Mouse (Mus musculus) testis, postnatal 14 days (tissue): ENCODE data around the gene Tspan9.
A peak's percentile ranks its signal among the peaks of the same experiment; 100 is the strongest.

Experiments used
- DNase-seq: peaks from one replicate; pipeline ENCODE4 v3.0.0; 2021; ENCODE audit warnings: low spot score

Tspan9 gene

GRCm38 (mm10) chr6:127980381-127981045 is 162.9 kb downstream of the Tspan9 start:
- DNase-seq: no peak

- DNase-seq: no peak
Observed at GRCm38 (mm10) chr6:127979831-127980230, 163.6 kb downstream of the Tspan9 start.

- no peak for DNase-seq
Observed at GRCm38 (mm10) chr6:127978941-127979340, 164.5 kb downstream of the Tspan9 start.

GRCm38 (mm10) chr6:127976695-127977094 is 166.7 kb downstream of the Tspan9 start:
- no peak for DNase-seq

GRCm38 (mm10) chr6:127974000-127974399 is 169.4 kb downstream of the Tspan9 start:
- DNase-seq: no peak

- DNase-seq: no peak
Observed at GRCm38 (mm10) chr6:127973553-127973952, 169.8 kb downstream of the Tspan9 start.

GRCm38 (mm10) chr6:127971931-127972330 is 171.5 kb downstream of the Tspan9 start:
- DNase-seq: no peak

GRCm38 (mm10) chr6:127970848-127971247 is 172.5 kb downstream of the Tspan9 start:
- DNase-seq: no peak

GRCm38 (mm10) chr6:127970120-127970519 is 173.3 kb downstream of the Tspan9 start:
- DNase-seq: peak; percentile 62

- no peak for DNase-seq
Observed at GRCm38 (mm10) chr6:127969709-127970108, 173.7 kb downstream of the Tspan9 start.

GRCm38 (mm10) chr6:127965497-127965896 is 177.9 kb downstream of the Tspan9 start:
- DNase-seq: no peak

- no peak for DNase-seq
Observed at GRCm38 (mm10) chr6:127960203-127960602, 183.2 kb downstream of the Tspan9 start.

GRCm38 (mm10) chr6:127956172-127956571 is 187.2 kb downstream of the Tspan9 start:
- no peak for DNase-seq

- DNase-seq: no peak
Observed at GRCm38 (mm10) chr6:127953071-127953470, 190.3 kb downstream of the Tspan9 start.

- no peak for DNase-seq
Observed at GRCm38 (mm10) chr6:127949885-127950284, 193.5 kb downstream of the Tspan9 start.

GRCm38 (mm10) chr6:127948656-127949055 is 194.7 kb downstream of the Tspan9 start:
- DNase-seq: no peak

- DNase-seq: peak; percentile 49
Observed at GRCm38 (mm10) chr6:127945725-127946124, 197.7 kb downstream of the Tspan9 start.

GRCm38 (mm10) chr6:127942421-127942820 is 201.0 kb downstream of the Tspan9 start:
- DNase-seq: no peak

GRCm38 (mm10) chr6:127935105-127935504 is 208.3 kb downstream of the Tspan9 start:
- DNase-seq: no peak

GRCm38 (mm10) chr6:127933841-127934240 is 209.6 kb downstream of the Tspan9 start:
- DNase-seq: no peak

GRCm38 (mm10) chr6:127932697-127933096 is 210.7 kb downstream of the Tspan9 start:
- peak; percentile 25 for DNase-seq

GRCm38 (mm10) chr6:127928682-127929081 is 214.7 kb downstream of the Tspan9 start:
- no peak for DNase-seq

GRCm38 (mm10) chr6:127925915-127926314 is 217.5 kb downstream of the Tspan9 start:
- no peak for DNase-seq

- no peak for DNase-seq
Observed at GRCm38 (mm10) chr6:127924750-127925149, 218.6 kb downstream of the Tspan9 start.
